Mouse (Mus musculus) thymus, adult 2 months (tissue): ENCODE measurements around the gene Sgk1. TPM values are rescaled to one million over a fixed set of nuclear protein-coding genes. Genes with fewer than 3 reads are reported as not detected.

Experiments used
- DNase-seq: peaks from one replicate; pipeline ENCODE4 v3.0.0; 2021
- H3K27ac ChIP-seq: fragments of 200-500 bp; 2 replicates; pipeline ENCODE4 v1.5.1; 2012; ENCODE audit warnings: low read length, control low read depth; ENCODE audit not compliant: control insufficient read depth, insufficient read depth
- H3K27me3 ChIP-seq: fragments of 200-500 bp; 2 replicates; pipeline ENCODE4 v1.6.1; 2012; ENCODE audit warnings: mild to moderate bottlenecking, low read length, moderate library complexity, mixed read lengths; ENCODE audit not compliant: control insufficient read depth, insufficient read depth
- H3K36me3 ChIP-seq: fragments of 200-500 bp; 2 replicates; pipeline ENCODE4 v1.6.1; 2012; ENCODE audit warnings: mild to moderate bottlenecking, low read length, moderate library complexity; ENCODE audit not compliant: control insufficient read depth, insufficient read depth
- H3K4me1 ChIP-seq: fragments of 200-500 bp; replicated peaks from 2 replicates; pipeline ENCODE4 v1.6.1; 2012; ENCODE audit warnings: low read length; ENCODE audit not compliant: control insufficient read depth, insufficient read depth
- H3K4me3 ChIP-seq: fragments of 200-500 bp; 2 replicates; pipeline ENCODE4 v1.5.1; 2012; ENCODE audit warnings: mild to moderate bottlenecking, low read length, control low read depth, moderate library complexity; ENCODE audit not compliant: control insufficient read depth, insufficient read depth
- CTCF ChIP-seq: fragments of 200-500 bp; IDR thresholded peaks from 2 replicates; pipeline ENCODE4 v1.5.1; 2012; ENCODE audit warnings: mild to moderate bottlenecking, control low read depth, low read length, moderate library complexity, borderline replicate concordance; ENCODE audit not compliant: control insufficient read depth, poor library complexity, insufficient read depth; ENCODE audit errors: extremely low read depth
- POLR2A ChIP-seq: fragments of 200-500 bp; IDR thresholded peaks from 2 replicates; pipeline ENCODE4 v1.6.1; 2012; ENCODE audit warnings: mild to moderate bottlenecking, low read length, control low read depth, moderate library complexity; ENCODE audit not compliant: control insufficient read depth, poor library complexity, insufficient read depth; ENCODE audit errors: extremely low read depth
- WGBS: fragments of 180-500 bp; shearing (Covaris S2); methylation state at CpG from one replicate; pipeline ENCODE4 v1.1.7; 2018; 5-methylcytosine and 5-hydroxymethylcytosine counted together
- polyA plus RNA-seq: library from polyadenylated mRNA; depleted of rRNA; stranded (reverse); fragments of >200 nt; gene quantifications from 2 replicates; pipeline ENCODE4 v1.2.3, GENCODE M21; 2012

Sgk1 gene
- polyA plus RNA-seq, 1 experiment = 18.7 TPM

- no peak overlapping the region for H3K27ac ChIP-seq
- no peak overlapping the region for H3K4me3 ChIP-seq
- no peaks in the 10 kb centered on the region for H3K27me3 ChIP-seq
- peak; percentile 55 for DNase-seq
- H3K36me3 ChIP-seq = no peaks in the 10 kb centered on the region
- 9% methylated on average over 5 of the region's 5 CpGs for WGBS
- H3K4me1 ChIP-seq = peaks cover 8% of the 10 kb centered on the region
- TF ChIP-seq POLR2A = no peak
These were observed 94.3 kb downstream of the Sgk1 start for GRCm38 (mm10) chr10:21976253-21976652.

GRCm38 (mm10) chr10:21978421-21978820 lies 96.4 kb downstream of the Sgk1 start:
- H3K4me3 ChIP-seq = no peak overlapping the region
- DNase-seq = no peak
- H3K36me3 ChIP-seq = no peaks in the 10 kb centered on the region
- 97% methylated on average over 9 of the region's 9 CpGs for WGBS
- H3K27me3 ChIP-seq = no peaks in the 10 kb centered on the region
- no peak for TF ChIP-seq POLR2A
- TF ChIP-seq CTCF = no peak
- H3K4me1 ChIP-seq = peaks cover 16% of the 10 kb centered on the region
- H3K27ac ChIP-seq = no peak overlapping the region

- DNase-seq = no peak
- Histone ChIP-seq H3K27me3 (no peaks in the 10 kb centered on the region), H3K4me3 (no peak overlapping the region), H3K36me3 (no peaks in the 10 kb centered on the region), H3K4me1 (peaks cover 16% of the 10 kb centered on the region), H3K27ac (no peak overlapping the region)
- WGBS = 97% methylated on average over 5 of the region's 5 CpGs
- TF ChIP-seq POLR2A (no peak), CTCF (no peak)
These were observed 97.4 kb downstream of the Sgk1 start for GRCm38 (mm10) chr10:21979286-21979965.

- Histone ChIP-seq H3K4me3 (no peak overlapping the region), H3K27me3 (no peaks in the 10 kb centered on the region), H3K4me1 (peaks cover 11% of the 10 kb centered on the region), H3K36me3 (no peaks in the 10 kb centered on the region), H3K27ac (no peak overlapping the region)
- 95% methylated on average over 6 of the region's 6 CpGs for WGBS
- TF ChIP-seq POLR2A (no peak), CTCF (no peak)
- DNase-seq = no peak
These were observed 98.9 kb downstream of the Sgk1 start for GRCm38 (mm10) chr10:21980780-21981435.

- H3K4me3 ChIP-seq = no peak overlapping the region
- no peaks in the 10 kb centered on the region for H3K27me3 ChIP-seq
- peaks cover 7% of the 10 kb centered on the region for H3K4me1 ChIP-seq
- no peak for TF ChIP-seq POLR2A
- TF ChIP-seq CTCF = no peak
- no peak overlapping the region for H3K27ac ChIP-seq
- no peaks in the 10 kb centered on the region for H3K36me3 ChIP-seq
- 10% methylated on average over 2 of the region's 2 CpGs for WGBS
- peak; percentile 10 for DNase-seq
These were observed 100.3 kb downstream of the Sgk1 start for GRCm38 (mm10) chr10:21982303-21982702.

GRCm38 (mm10) chr10:21988489-21988888 lies 106.5 kb downstream of the Sgk1 start:
- 96% methylated on average over 5 of the region's 5 CpGs for WGBS

GRCm38 (mm10) chr10:21991351-21991840 lies 109.4 kb downstream of the Sgk1 start:
- Histone ChIP-seq H3K36me3 (peaks cover 6% of the 10 kb centered on the region; the same call in 1 of the 2 replicates), H3K4me3 (peak overlapping the region; percentile 44), H3K4me1 (peaks cover 22% of the 10 kb centered on the region), H3K27ac (no peak overlapping the region), H3K27me3 (no peaks in the 10 kb centered on the region)
- 9% methylated on average over 17 of the region's 17 CpGs for WGBS
- peak; percentile 77 for DNase-seq
- TF ChIP-seq POLR2A (no peak), CTCF (peak; percentile 56; the same call in 1 of the 2 replicates)

More at GRCm38 (mm10) chr10:21988489-21988888, 106.5 kb downstream of the Sgk1 start:
- DNase-seq = no peak
- Histone ChIP-seq H3K27me3 (no peaks in the 10 kb centered on the region), H3K36me3 (no peaks in the 10 kb centered on the region), H3K27ac (no peak overlapping the region), H3K4me3 (no peak overlapping the region), H3K4me1 (peaks cover 17% of the 10 kb centered on the region)
- TF ChIP-seq POLR2A (no peak), CTCF (no peak)
